Mouse (Mus musculus): ENCODE measurements around the gene Gpr37l1. TPM values are rescaled to one million over a fixed set of nuclear protein-coding genes. Genes with fewer than 3 reads are reported as not detected.

Gpr37l1 gene
- polyA plus RNA-seq, 1 experiment from 2014 or later, result 1.2 TPM

- H3K27me3 ChIP-seq (replicated peaks), result no peaks in the 10 kb centered on the region
- no peak overlapping the region for H3K4me3 ChIP-seq
- H3K9me3 ChIP-seq, result no peaks in the 10 kb centered on the region
- no peaks in the 10 kb centered on the region for H3K36me3 ChIP-seq (replicated peaks)
- no peak overlapping the region for H3K27ac ChIP-seq
- H3K4me1 ChIP-seq, result peaks cover 5% of the 10 kb centered on the region; the same call in 1 of the 2 replicates
- no peak for ATAC-seq (replicated peaks)
- 89% methylated on average over 7 of the region's 7 CpGs for WGBS
- no peak overlapping the region for H3K9ac ChIP-seq
- no peak overlapping the region for H3K4me2 ChIP-seq
Observed at GRCm38 (mm10) chr1:135178863-135179262, 11.4 kb upstream of the Gpr37l1 start.

DNA sequence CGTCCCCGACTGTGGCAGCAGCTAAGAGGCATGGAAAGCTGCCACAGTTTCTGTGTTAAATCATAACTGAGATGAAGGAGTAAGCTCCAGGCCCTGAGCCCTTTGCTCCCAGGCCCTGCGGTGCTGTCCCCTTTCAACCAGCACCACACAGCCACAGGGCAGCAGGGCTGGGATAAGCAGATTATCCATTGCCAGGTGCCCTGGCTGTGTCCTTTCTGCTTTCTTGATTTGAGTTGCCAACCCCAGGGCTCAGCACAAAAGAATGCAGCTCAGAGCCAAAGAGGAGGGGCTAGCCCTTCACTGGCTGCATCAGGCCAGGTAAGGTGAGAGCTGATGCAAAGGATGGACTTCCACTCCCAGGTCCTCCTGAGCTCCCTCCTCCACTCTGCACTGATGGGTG lies 10.2 kb upstream of the Gpr37l1 start:
- no peaks in the 10 kb centered on the region for H3K36me3 ChIP-seq (replicated peaks)
- no peaks in the 10 kb centered on the region for H3K9me3 ChIP-seq
- H3K4me3 ChIP-seq, result no peak overlapping the region
- ATAC-seq (replicated peaks), result no peak
- H3K9ac ChIP-seq, result no peak overlapping the region
- H3K27me3 ChIP-seq (replicated peaks), result no peaks in the 10 kb centered on the region
- WGBS, result 65% methylated on average over 3 of the region's 3 CpGs
- H3K4me2 ChIP-seq, result no peak overlapping the region
- H3K27ac ChIP-seq, result no peak overlapping the region
- peaks cover 5% of the 10 kb centered on the region; the same call in 1 of the 2 replicates for H3K4me1 ChIP-seq

DNA sequence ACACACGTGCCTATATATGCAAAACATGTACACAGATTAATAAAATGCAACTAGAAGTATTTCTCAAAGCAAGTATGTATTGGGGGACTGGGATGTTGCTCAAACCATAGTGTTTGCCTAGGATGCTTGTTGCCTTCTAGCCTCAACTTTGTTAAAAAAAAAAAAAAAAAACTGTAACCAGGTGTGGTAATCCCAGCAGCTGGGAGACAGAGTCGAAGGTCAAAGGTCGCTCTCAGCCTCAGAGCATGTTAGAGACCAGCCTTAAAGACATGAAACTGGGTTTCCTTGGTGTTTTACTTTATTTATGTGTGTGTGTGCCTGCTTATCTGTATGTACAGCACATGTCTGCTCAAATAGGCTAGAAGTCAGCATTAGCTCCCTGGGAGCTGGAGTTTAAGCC lies 7.7 kb upstream of the Gpr37l1 start:
- no peak for ATAC-seq (replicated peaks)
- Histone ChIP-seq H3K9ac (no peak overlapping the region), H3K27ac (no peak overlapping the region), H3K27me3 (replicated peaks) (no peaks in the 10 kb centered on the region), H3K4me1 (no peaks in the 10 kb centered on the region), H3K9me3 (no peaks in the 10 kb centered on the region), H3K36me3 (replicated peaks) (no peaks in the 10 kb centered on the region), H3K4me3 (no peak overlapping the region), H3K4me2 (no peak overlapping the region)
- 75% methylated on average over 3 of the region's 3 CpGs for WGBS

DNA sequence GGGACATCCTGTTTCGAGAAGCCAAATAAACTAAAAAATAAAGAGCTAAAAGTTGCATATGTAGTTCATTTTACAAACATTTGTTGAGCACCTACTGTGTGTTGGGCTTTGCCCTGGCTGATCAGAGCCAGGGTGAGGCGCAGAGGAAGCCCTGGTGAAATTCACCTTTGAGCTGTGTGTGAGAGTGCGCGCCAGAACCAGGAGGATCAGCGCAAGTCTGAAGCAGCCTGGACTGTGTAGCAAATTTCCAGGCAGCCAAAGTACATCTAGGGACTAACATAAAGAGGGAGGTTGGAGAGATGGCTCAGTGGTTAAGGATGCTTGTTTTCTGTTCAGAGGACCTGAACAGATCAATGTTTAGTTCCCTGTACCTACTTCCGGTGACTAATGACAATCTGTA lies 5.8 kb upstream of the Gpr37l1 start:
- no peak overlapping the region for H3K4me3 ChIP-seq
- ATAC-seq (replicated peaks), result no peak
- no peaks in the 10 kb centered on the region for H3K9me3 ChIP-seq
- 96% methylated on average over 6 of the region's 6 CpGs for WGBS
- no peaks in the 10 kb centered on the region for H3K4me1 ChIP-seq
- no peak overlapping the region for H3K27ac ChIP-seq
- no peak overlapping the region for H3K9ac ChIP-seq
- no peak overlapping the region for H3K4me2 ChIP-seq
- H3K27me3 ChIP-seq (replicated peaks), result no peaks in the 10 kb centered on the region
- no peaks in the 10 kb centered on the region for H3K36me3 ChIP-seq (replicated peaks)

DNA sequence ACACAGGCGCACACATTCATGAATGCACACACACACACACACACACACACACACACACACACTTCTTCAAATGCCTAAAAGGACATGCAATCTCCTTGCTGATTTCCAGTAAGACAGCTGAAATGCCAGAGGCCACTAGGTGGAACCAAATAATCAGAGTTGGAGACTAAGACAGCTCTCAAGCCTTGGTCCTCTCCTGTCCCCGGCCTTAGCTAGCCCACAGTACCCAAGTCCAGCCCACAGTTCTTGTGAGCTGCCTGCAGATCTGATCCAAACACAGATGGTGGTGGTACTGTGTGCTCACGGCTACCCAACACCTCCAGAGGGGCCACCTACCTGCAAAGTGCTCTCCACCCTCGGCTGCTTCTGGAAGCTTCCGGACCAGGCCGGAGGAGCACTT lies 4.5 kb upstream of the Gpr37l1 start:
- Histone ChIP-seq H3K4me1 (no peaks in the 10 kb centered on the region), H3K9me3 (no peaks in the 10 kb centered on the region), H3K36me3 (replicated peaks) (no peaks in the 10 kb centered on the region), H3K4me2 (no peak overlapping the region), H3K4me3 (no peak overlapping the region), H3K27ac (no peak overlapping the region), H3K27me3 (replicated peaks) (no peaks in the 10 kb centered on the region), H3K9ac (no peak overlapping the region)
- peak; percentile 84 for ATAC-seq (replicated peaks)
- WGBS, result 60% methylated on average over 6 of the region's 6 CpGs

DNA sequence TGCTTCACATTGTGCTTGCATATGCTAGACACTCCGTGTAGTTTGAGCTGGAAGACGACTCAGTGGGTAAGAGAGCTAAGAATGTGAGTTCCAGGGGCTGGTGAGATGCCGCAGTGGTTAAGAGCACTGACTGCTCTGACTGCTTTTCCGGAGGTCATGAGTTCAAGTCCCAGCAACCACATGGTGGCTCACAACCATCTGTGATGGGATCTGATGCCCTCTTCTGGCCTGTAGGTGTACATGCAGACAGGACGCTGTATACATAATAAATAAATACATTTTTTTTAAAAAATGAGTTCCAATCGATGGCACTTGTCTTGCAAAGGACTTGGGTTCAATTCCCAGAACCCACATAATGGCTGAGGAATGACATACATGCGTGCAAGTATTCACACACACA lies 3.7 kb upstream of the Gpr37l1 start:
- Histone ChIP-seq H3K9ac (no peak overlapping the region), H3K4me3 (no peak overlapping the region), H3K27me3 (replicated peaks) (no peaks in the 10 kb centered on the region), H3K4me1 (no peaks in the 10 kb centered on the region), H3K27ac (no peak overlapping the region), H3K36me3 (replicated peaks) (no peaks in the 10 kb centered on the region), H3K9me3 (no peaks in the 10 kb centered on the region), H3K4me2 (no peak overlapping the region)
- 90% methylated on average over 7 of the region's 7 CpGs for WGBS
- ATAC-seq (replicated peaks), result no peak

DNA sequence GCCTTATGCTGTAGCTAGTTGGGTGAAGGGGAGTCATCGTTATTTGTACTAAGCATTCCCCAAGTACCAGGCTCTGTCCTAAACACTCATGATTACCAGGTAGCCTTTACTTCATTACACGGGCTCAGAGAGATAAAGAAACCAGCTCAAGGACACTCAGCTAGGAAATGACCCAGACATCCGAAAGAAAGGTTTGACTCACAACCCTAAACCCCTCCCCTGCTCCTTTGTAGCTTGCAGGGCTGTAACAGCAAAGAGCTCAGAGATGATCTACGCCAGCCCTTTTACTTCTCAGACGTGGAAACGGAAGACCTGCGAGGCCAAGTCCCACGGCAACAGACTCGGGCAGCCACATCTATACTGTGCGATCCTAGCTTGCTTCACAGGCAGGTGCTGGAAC lies 2.8 kb upstream of the Gpr37l1 start:
- Histone ChIP-seq H3K27ac (no peak overlapping the region), H3K4me2 (no peak overlapping the region)
- WGBS, result 71% methylated on average over 10 of the region's 10 CpGs

DNA sequence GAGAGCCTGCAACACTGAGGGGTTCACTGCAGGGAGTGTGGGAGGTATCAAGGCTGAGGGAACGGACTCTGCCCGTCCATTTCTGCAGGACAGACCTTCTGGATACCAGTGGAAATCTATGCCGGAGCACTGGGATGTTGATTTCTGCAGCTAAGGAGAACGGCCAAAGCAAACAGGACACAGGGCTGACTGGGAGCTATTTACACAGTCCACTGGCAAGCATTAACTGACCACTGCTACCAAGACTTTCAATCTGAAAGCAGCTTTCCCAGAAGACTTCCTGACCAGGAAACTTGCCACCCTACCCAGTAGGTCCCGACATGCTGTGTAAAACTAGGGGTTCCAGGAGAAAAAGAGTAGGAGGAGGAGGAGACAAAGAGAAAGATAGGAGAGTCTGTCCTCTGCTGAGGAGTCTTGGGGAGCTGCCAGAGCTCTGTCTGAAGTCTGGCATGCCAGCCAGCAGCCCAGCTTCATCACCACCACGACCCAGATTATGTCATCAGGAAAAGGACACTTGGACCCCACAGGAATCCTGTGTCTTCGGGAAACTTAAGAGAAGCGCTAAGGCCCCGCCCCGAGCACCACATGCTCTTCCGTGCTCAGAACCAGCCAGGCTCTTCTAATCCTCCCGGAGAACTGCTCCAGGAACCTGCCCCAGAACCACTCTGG lies 2.2 kb upstream of the Gpr37l1 start:
- H3K4me3 ChIP-seq, result no peak overlapping the region
- H3K36me3 ChIP-seq (replicated peaks), result no peaks in the 10 kb centered on the region
- WGBS, result 52% methylated on average over 12 of the region's 12 CpGs
- no peaks in the 10 kb centered on the region for H3K4me1 ChIP-seq
- H3K4me2 ChIP-seq, result no peak overlapping the region
- no peaks in the 10 kb centered on the region for H3K27me3 ChIP-seq (replicated peaks)
- H3K9me3 ChIP-seq, result no peaks in the 10 kb centered on the region
- no peak overlapping the region for H3K27ac ChIP-seq
- H3K9ac ChIP-seq, result no peak overlapping the region
- ATAC-seq (replicated peaks), result no peak

More for the DNA sequence above, 2.8 kb upstream of the Gpr37l1 start:
- Histone ChIP-seq H3K36me3 (replicated peaks) (no peaks in the 10 kb centered on the region), H3K9ac (no peak overlapping the region), H3K4me1 (no peaks in the 10 kb centered on the region), H3K4me3 (no peak overlapping the region), H3K9me3 (no peaks in the 10 kb centered on the region), H3K27me3 (replicated peaks) (no peaks in the 10 kb centered on the region)
- ATAC-seq (replicated peaks), result no peak

GRCm38 (mm10) chr1:135168453-135169200 lies 1.1 kb upstream of the Gpr37l1 start:
- H3K9me3 ChIP-seq, result no peaks in the 10 kb centered on the region
- H3K4me1 ChIP-seq, result no peaks in the 10 kb centered on the region
- no peak overlapping the region for H3K4me2 ChIP-seq
- ATAC-seq (replicated peaks), result no peak
- H3K36me3 ChIP-seq (replicated peaks), result no peaks in the 10 kb centered on the region
- no peak overlapping the region for H3K27ac ChIP-seq
- no peaks in the 10 kb centered on the region for H3K27me3 ChIP-seq (replicated peaks)
- 89% methylated on average over 10 of the region's 10 CpGs for WGBS
- H3K9ac ChIP-seq, result no peak overlapping the region
- H3K4me3 ChIP-seq, result no peak overlapping the region

- Histone ChIP-seq H3K4me2 (no peak overlapping the region), H3K4me3 (no peak overlapping the region), H3K36me3 (replicated peaks) (no peaks in the 10 kb centered on the region), H3K9me3 (no peaks in the 10 kb centered on the region), H3K4me1 (no peaks in the 10 kb centered on the region), H3K27ac (peak overlapping the region; percentile 26), H3K27me3 (replicated peaks) (no peaks in the 10 kb centered on the region), H3K9ac (no peak overlapping the region)
- no peak for ATAC-seq (replicated peaks)
- WGBS, result 28% methylated on average over 6 of the region's 6 CpGs
Observed at GRCm38 (mm10) chr1:135162720-135163119, 4.8 kb downstream of the Gpr37l1 start.

GRCm38 (mm10) chr1:135160411-135161050 lies 7.0 kb downstream of the Gpr37l1 start:
- Histone ChIP-seq H3K4me2 (no peak overlapping the region), H3K27me3 (replicated peaks) (no peaks in the 10 kb centered on the region), H3K4me3 (no peak overlapping the region), H3K27ac (peak overlapping the region; percentile 71; the same call in 1 of the 2 replicates), H3K9ac (no peak overlapping the region), H3K9me3 (no peaks in the 10 kb centered on the region), H3K36me3 (replicated peaks) (peaks cover 6% of the 10 kb centered on the region; the same call in 1 of the 2 replicates), H3K4me1 (no peaks in the 10 kb centered on the region)
- 85% methylated on average over 13 of the region's 13 CpGs for WGBS
- ATAC-seq (replicated peaks), result no peak

- Histone ChIP-seq H3K4me1 (peaks cover 6% of the 10 kb centered on the region), H3K4me3 (no peak overlapping the region), H3K36me3 (replicated peaks) (peaks cover 12% of the 10 kb centered on the region; the same call in 1 of the 2 replicates), H3K4me2 (no peak overlapping the region), H3K27me3 (replicated peaks) (no peaks in the 10 kb centered on the region), H3K27ac (peak overlapping the region; percentile 71), H3K9me3 (no peaks in the 10 kb centered on the region), H3K9ac (no peak overlapping the region)
- 79% methylated on average over 11 of the region's 11 CpGs for WGBS
- ATAC-seq (replicated peaks), result 0 out of 2 replicates have a peak, but pooled peaks have one; percentile 8
Observed at GRCm38 (mm10) chr1:135159556-135160123, 7.8 kb downstream of the Gpr37l1 start.
